Mouse (Mus musculus) spleen, adult 12 weeks (tissue): ENCODE data around the gene Atp13a1.

Source experiments
- DNase-seq: peaks from one replicate; pipeline ENCODE4 v3.0.0; 2022; ENCODE audit warnings: low spot score

Atp13a1 gene

DNA sequence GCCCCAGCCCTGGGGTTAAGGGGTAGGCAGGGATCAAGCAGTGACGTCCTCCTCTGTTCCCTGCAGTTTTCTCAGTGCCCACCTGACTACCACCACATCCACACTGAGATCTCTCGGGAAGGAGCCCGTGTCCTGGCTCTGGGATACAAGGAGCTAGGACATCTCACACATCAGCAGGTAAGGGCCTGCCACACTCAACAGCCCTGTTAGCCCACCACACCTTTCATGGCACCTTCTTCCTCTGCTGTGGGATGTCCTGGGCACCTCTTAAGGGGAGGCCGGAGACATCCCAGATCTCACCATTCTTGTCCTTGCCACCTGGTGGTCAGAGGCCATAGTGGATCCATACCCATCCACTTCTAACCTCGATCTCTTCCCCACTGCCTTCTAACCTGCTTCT is 9.0 kb downstream of the Atp13a1 start:
- no peak for DNase-seq

DNA sequence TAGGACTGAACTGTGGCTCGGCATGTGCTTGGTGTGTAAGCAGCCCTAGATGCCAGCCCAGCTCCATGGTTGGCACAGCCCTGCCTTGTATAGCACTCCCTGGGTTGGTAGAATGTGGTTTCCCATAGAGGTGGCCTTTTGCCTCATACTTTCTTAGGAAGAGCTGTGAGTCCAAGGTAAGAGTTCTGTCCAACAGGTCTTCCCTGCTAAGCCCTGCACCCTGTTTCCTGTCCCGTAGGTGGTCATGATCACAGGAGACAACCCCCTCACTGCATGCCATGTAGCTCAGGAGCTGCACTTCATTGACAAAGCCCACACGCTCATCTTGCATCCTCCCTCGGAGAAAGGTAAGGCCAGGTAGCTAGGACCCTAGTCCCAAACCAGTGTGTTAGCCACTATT is 10.8 kb downstream of the Atp13a1 start:
- DNase-seq = no peak

DNA sequence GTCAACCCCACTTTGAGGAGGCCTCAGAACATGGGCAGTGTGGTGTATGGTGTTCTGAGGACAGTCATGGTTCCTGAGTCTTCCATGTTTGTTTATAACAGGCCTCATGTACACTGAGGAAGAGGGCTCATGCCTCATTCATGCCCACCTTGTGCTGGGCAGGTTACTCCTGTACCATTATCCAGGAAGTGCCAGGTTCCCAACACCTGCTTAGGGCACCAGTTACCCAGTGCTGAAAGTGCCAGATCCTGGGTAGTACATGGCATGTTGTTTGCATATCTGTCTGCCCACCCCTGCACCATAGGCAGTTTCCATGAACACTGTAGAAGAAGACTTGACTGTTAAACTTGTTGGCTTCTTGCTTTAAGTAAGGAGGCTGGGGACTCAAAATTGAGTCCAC is 11.3 kb downstream of the Atp13a1 start:
- DNase-seq = no peak

DNA sequence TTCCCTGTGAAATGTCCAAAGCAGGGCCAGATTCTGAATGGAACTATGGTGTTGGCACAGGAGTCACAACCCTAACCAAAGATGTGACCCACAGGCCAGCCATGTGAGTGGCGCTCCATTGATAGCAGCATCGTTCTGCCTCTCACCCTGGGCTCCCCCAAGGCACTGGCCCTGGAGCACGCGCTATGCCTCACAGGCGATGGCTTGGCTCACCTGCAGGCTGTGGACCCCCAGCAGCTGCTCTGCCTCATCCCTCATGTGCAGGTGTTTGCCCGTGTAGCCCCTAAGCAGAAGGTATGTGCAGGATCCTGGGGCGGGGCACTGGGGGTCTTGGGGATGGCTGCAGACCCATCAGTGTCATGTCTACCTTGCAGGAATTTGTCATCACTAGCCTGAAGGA is 12.4 kb downstream of the Atp13a1 start:
- DNase-seq = no peak

DNA sequence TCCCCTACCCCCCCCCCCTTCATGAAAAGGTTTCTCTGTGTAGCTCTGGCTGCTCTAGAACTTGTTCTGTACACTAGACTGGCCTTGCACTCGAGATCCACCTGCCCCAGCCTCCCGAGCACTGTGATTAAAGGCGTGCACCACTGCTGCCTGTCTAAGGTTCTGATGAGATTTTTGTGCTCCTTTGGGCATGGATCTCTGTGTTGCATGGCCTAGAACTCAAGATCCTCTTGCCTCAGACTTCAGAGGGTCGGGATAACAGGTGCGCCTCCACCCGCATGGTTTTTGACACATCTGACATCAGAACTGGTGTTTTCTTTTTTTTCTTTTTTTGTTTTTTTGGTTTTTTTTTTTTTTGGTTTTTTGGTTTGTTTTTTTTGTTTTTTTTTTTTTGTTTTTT is 13.6 kb downstream of the Atp13a1 start:
- no peak for DNase-seq

DNA sequence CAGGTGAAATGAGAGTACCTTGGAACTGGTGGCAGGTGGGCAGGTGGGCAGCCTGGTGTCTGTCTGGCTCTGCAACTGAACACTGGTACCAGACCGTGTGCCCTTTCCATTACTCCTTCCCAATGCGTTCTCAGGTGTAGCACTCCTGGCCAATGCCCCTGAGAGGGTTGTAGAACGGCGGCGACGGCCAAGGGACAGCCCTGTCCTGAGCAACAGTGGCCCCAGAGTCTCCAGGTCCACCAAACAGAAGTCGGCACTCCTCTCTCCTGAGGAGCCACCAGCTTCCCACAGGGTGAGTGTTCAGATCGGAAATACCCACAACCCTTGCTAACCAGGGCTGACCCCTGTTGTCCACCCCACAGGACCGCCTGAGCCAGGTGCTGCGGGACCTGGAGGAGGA is 14.1 kb downstream of the Atp13a1 start:
- no peak for DNase-seq

DNA sequence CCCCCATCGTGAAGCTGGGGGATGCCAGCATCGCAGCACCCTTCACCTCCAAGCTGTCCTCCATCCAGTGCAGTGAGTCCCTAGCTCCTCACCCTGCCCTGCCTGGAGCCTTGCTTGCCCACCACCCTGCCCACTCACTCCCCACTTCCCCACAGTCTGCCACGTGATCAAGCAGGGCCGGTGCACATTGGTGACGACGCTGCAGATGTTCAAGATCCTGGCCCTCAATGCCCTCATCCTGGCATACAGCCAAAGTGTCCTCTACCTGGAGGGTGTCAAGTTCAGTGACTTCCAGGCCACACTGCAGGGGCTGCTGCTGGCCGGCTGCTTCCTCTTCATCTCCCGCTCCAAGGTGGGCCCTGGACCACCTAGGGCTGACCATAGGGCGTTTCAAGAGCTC is 14.5 kb downstream of the Atp13a1 start:
- DNase-seq = no peak

DNA sequence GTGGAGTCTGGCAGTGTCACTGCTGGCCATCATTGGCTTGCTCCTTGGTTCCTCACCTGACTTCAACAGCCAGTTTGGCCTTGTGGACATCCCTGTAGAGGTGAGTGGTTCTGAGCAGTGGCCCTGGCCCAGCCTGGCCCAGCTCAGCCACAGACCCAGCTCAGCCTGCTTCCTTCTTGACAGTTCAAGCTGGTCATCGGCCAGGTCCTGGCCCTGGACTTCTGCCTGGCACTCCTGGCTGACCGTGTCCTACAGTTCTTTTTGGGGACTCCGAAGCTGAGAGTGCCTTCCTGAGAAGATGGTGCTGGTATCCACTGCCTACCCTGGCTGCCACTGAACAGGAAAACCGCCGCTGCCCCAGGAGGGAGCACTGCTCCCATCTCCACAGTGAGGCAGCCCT is 16.3 kb downstream of the Atp13a1 start:
- DNase-seq = no peak

DNA sequence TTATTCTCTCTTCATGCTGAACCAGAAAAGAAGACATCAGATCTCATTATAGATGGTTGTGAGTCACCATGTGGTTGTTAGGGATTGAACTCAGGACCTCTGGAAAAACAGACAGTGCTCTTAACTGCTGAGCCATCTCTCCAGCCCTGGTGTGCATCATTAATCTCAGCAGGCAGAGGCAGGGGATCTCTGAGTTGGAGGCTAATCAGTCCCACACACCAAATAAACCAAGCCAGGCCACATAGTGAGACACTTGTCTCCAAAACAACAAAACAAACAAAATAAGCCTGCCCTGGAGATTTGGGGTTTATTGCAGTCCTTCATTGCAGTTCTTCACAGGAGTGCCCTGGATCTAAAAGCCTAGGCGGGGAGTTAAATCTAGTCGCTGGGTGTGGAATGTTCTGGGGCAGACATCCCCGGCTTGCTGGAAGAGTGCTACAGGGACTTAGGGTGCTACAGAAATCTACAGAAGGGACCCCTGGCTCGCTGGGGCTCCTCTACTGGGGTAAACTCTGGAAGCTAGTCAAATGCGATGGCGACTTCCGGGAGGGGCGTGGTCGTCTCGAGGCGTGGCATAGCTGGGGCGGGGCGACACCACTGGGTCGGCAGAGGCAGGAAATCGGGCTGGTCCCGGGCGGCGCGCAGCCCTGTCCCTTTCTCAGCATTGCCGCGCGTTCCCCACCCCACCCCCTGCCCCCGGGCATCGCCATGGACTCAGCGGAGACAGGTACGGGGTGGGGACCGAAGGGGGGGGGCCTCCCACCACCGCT is 17.3 kb downstream of the Atp13a1 start, which contains the start of gene Gmip:
TSS of gene Gmip (plus strand) at position 586 of the 770 bp plus-strand sequence.
- DNase-seq = peak; percentile 80

DNA sequence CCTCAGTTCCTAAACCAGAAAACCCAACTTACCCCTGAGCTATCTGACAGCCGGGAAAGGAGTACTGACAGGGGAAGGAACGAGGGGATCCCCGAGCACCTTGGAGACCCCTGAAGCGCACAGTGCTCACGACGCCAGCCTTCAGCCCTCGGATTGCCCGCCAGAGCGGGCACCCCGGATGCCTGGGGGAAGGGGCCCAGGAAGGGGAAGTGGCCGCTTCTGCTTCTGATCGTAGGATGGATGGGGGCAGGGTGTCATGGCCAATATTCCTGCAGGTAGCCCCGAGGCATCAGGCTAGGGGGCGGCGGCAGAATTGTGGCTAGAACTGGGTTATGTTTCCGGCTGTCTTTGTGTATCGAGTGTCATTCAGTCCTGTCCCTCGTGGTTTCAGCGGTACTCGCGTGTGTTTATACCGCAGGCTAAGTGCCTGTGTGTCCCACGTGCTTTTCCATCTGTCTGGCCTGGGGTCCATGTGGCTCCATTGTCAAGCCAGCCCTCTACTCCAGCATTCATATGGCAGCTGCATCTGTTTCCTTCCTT is 18.0 kb downstream of the Atp13a1 start:
- DNase-seq = no peak

DNA sequence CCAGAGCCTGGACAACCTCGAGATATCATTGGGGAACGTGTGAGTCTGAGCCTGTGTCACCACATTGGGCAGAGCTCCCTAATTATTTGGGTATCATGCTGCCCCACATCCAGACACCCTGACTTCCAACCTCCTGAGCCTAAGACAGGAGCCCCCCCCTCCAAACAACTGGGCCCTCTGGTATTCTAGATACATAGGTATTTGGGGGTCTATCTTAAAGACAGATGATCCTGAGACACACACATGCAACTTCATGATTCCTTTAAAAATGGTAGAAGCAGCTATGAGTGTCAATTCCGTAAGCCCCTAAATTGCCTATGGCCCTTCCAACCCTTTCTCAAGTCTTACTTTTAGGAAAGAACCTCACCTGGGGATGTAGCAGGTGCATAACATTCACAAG is 18.9 kb downstream of the Atp13a1 start:
- DNase-seq = no peak

DNA sequence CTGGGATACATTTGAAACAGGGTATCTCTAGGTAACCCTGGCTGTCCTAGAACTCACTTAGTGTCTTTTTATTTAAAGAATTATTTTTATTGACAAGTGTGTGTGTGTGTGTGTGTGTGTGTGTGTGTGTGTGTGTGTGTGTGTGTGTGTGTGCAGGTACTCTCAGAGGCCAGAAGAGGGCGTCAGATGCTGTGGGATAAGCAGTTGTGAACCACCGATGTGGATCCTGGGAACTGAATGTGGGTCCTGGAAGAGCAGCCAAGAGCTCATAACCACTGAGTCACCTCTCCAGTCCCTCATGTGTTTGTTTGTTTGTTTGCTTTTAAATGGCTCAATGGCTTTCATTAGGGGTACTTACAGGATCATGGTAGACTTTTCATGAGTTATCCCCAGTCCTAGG is 23.9 kb downstream of the Atp13a1 start:
- DNase-seq = no peak

DNA sequence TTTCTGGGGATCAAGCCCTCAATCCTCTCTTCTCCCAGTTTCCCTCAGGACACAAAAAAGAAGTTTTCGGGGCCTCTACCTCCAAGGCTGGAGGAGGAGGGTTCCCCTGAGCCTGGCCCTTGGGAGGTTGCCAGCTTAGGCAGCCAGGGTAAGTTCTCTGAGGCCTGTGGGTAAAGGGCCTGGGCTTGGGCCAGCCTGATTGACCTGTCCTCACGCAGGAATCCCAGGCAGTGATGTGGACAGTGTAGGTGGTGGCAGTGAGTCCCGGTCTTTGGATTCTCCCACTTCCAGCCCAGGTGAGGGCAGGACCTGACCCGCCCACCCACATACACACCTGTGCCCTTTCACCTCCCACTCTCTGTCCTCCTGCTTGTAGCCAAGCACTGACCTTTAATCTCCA is 24.4 kb downstream of the Atp13a1 start:
- no peak for DNase-seq

DNA sequence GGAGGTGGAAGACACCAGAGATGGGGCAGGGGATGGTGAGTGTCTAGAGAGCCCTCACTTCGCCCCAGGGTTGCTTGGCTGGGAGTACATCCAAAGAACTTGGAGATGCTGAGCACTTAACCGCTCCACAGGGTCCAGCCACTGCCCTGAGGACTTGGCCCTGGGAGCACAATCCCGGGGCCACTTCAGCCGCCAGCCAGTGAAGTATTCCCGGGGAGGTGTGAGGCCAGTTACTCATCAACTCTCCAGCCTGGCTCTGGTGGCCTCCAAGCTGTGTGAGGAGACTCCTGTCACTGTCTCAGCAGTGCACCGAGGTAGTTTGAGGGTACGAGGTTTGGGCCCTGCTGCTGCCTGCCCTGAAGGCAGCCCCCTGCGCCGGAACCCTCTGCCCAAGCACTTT is 29.5 kb downstream of the Atp13a1 start:
- DNase-seq = no peak

DNA sequence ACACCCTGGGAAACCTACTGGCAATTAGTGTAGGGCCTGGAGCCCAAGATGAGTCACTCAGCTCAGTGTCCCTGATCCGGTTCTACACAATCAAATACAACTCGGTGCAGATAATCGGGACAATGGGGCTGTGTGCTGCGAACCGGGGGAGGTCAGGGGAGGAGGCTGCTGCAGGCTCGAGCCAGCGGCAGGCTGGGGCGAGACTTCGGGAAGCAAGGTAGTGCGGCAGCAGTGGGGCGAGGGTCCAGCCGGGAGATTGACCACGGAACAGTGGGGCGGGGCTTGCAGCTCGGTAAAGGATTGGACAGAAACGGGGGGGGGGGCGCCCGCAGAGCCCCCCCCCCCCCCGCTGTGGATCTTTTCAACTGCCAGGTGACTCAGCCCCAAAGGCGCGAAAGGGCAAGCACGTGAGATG is 31.0 kb downstream of the Atp13a1 start:
- no peak for DNase-seq

DNA sequence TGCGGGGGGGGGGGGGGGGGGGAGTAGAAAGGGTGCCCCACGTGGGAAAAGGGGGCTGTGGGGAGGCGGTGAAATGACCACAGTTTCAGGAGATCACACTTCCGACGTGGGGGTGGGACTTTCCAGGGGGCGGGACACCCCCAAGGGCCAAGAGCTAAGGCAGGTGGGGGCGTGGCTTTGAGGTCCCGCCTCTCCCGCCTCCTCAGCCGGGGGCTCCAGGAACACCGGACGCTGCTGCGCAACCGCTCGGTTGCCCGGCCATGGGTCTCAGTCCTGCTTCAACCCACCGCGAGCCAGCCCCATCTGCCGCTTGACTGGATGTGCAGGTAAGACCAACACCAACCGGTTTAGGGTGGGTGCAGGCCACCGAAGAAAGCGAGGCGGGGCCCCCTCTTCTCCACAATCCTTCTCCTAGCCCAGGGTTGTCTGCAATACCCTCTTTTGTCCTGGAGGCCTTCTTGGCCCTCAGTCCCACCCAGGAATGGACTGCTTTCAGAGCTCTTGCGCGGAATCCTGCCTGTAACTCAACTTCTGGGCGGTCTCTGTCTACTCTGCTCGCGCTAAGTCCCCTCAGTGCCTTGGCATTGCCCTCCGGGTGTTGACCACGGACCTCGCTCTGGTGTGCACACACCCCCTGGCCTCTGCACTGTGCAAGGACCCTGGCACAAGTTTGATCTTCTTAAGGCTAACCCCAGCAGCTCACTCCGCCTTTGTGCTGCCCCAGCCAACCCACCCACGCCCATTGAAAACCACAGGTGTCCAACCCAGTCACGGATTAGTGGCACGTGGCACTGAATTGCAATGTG is 31.6 kb downstream of the Atp13a1 start, which contains the start of gene Lpar2:
TSS of gene Lpar2 (plus strand) at position 44 of the 806 bp plus-strand sequence.
- DNase-seq = no peak

DNA sequence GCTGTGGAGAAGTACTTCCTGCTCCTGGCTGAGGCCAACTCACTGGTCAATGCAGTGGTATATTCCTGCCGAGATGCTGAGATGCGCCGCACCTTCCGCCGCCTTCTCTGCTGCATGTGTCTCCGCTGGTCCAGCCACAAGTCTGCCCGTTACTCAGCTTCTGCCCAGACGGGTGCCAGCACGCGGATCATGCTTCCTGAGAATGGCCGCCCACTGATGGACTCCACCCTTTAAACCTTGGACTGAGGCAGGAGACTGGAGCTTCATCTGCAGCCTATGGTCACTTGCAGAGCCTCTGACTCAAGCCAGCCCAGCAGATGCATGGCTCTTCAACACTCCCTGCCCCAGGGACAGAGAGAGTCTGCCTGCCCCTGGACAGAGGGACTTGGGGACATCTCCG is 35.4 kb downstream of the Atp13a1 start:
- no peak for DNase-seq

DNA sequence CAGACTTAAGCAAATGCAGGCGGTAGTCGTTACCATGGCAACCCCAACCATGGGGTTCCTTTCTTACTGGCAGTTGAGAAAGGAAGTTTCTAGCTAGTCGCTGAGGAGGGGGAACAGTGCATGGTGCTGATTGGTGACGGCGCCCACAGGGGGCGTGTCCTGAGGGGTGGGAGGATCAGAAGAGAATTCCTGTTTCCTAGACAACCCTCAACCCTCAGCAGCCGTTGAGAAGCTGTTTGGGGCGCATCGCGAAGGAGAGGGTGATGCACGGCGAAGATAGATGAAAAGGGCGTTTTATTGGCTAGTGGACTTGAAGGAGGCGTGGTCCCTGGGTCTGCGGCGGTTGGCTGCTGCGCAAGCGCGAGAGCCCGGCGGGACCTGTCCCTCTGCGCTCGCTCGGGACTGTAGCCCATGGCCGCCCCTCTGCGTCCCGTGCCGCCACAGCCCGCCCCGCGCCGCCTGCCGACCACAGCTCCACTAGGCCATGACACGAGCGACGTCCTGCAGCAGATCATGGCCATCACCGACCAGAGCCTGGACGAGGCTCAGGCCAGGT is 41.4 kb downstream of the Atp13a1 start, which contains the start of gene Pbx4:
TSS of gene Pbx4 (plus strand) at position 194 of the 556 bp plus-strand sequence.
- DNase-seq = peak; percentile 69

DNA sequence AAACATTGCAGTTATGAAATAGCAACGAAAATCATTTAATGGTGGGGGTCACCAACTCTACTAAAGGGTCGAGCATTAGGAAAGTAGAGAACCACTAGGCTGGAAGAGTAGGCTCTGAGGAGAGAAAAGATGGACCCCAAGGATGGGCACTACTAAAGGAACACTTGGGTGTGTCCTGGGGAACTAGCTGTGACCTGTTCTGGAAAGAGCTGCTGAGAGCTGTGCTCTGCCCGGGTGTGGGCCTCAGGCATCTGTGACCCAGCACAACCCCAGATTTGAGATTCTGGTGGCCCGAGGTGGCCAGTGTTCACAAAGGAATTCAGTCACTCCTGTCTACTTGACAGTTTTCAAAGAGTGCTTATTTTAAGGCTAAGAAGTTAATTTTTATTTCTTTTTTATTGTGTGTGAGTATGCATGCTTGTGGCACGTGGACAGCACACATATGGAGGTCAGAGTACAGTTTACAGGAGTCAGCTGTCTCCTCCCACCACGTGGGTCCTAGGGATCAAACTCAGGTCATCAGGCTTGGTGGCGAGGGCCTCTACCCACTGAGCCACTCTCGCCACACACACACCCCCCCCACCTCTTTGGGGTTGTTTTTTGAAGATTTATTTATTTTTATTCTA is 46.2 kb downstream of the Atp13a1 start:
- DNase-seq = no peak

DNA sequence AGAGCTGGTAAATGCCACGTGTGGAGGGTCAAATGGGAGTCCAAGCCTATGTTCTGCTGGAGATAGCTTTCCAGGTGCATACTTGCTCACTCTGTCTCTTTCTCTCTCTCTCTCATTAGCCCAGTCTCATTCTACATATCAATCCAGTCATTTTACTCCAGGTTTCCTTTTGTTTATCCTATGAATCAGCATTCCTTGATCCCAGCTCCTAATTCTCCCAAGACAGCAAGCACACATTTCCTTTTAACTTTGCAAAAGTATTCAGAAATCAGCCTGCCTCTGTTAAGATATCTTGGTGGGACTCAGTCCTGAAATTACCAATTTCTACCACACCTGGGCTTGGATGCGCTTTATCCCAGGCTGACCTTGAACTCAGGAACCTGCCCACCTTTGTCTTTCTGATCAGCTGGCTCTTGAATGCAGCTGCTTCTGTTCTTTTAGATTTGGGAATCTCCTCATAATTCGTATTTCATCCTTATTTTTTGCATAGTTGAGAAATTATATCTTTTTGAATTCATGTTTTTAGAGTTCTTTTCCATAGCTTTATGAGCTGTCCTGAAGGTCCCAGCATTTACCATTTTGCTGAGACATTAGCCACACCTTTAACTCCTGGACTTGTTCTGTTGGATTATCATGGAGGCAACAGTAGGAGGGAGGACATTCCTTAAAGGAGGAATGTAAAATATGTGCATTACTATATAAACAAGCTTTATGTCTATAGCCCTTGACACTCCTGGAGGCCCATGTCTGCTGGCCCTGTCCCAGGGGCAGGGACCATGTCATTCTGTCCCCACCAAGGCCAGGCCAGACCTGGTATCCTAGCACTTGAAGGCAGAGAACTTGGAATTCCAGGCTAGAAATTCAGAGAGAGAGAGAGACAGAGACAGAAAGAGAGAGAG is 56.5 kb downstream of the Atp13a1 start:
- no peak for DNase-seq

DNA sequence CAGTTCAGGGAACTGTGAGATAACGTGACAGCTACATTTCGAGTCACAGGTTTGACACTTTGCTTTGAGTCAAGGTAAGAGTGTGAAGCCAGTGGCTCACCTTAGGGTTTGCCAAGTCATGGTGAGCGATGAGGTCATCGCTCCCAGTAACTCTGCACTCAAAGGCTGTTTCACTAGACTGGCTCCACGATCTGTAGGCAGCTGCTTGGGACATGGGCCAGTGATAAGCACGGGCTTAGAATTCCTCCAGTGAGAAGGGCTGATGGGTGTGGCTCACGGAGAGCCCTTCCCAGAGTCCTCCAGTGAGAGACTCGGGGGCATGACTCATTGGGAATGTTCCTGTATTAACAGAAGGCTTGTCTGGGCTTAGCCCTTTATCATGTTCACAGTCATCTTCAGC is 58.0 kb downstream of the Atp13a1 start:
- no peak for DNase-seq
